Mouse (Mus musculus) 416B (cell line): ENCODE measurements around the gene Dnah2.

ENCODE experiments used
- DNase-seq: peaks from one replicate; pipeline ENCODE4 v3.0.0; 2011; ENCODE audit warnings: low read depth

The Dnah2 gene

DNA sequence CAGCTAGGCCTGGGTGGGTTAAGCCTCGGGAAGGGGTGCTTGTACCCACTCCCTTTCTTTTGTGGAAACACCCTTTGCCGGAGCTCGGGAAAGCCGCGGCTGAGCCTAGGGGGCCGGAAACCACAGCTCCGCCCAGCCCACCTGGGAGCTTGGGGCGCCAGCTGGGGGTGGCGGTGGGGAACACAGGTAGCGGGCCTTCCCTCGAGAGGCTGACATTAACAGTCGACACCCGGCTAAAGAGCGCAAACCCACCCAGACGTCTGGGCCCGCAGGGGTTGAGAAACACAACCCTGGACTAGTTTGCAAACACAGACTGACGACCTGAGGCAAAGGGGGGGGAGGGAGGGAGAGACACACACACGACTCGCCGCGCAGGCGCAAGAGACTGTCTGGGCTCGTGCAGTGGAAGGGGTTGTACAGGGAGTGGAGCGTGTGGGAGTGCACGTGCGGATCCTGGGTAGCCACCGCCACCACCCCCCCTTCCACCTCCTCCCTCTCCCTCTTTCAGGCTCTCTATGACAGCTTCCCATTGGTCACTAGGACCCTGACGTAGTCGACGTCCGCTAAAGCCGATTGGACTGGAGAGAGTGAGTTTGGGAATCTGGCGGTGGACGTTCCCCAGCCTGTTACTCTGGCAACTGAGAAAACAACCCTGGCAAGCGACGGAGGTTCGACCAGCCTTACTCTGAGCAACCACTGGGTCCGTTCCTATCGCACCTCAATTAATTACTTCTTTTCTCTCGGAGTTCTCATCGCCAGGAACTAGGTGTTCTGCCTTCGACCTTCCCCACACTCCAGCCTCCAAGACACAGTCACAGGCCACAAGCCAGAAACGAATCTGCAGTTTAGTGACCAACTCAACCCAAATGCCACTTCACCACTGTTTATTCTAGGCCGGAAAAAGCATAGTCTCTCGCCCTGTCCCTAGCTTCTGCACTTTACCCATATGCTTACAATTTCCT, 130.1 kb downstream of the Dnah2 start:
- peak; percentile 99 for DNase-seq

- peak; percentile 96 for DNase-seq
These were observed 131.2 kb downstream of the Dnah2 start for GRCm38 (mm10) chr11:69417449-69418384.

DNA sequence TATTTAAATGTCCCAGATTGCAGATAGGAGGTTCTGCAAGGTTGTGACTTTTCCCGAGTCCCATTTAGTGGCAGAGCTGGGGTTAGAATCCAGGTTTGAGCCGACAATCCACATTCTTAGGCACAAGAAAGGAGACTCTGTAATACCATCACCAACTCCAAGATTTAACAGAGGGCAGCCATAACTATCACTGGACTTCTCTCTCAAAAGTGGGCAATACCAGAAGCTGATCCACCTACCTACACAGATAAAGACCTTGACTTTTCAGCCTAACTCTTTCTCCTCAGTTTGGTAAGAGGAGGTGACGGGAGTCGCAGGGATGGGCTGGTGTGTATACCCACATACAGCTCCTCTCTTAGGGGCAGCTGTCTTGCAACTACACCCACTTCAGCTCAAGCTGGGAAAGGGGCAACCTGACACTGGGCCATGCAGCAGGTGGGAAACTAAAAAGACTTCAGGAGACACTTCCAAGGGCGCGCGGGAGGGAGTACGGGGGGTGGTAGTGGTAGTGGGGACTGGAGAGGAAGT, 131.9 kb downstream of the Dnah2 start:
- no peak for DNase-seq

DNA sequence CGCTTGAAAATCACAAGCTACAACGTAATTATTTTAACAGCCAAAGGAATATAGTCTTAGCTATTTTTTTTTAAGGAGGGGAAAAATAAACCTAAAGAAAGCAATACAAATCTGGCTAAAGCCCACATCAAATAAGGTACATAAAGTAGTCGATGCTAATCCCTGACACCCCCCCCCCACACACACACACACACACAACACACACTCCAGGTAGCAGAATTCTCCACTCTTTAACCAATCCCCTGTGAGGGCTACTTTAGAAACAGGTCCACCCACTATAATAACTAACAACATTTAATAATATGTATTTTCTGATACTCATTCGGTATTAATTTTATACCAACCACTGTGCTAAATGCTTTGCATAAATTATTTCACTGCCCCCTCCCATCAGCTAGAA, 132.4 kb downstream of the Dnah2 start:
- DNase-seq = no peak

- DNase-seq = peak; percentile 88
These were observed 133.1 kb downstream of the Dnah2 start for GRCm38 (mm10) chr11:69415668-69416451.

GRCm38 (mm10) chr11:69415327-69415667, 133.6 kb downstream of the Dnah2 start:
- peak; percentile 91 for DNase-seq

GRCm38 (mm10) chr11:69414421-69415326, 134.2 kb downstream of the Dnah2 start:
- peak; percentile 72 for DNase-seq

GRCm38 (mm10) chr11:69413221-69414181, 135.4 kb downstream of the Dnah2 start, which contains the start of gene Kdm6b:
TSS of gene Kdm6b (minus strand) at chr11:69413675.
- peak; percentile 39 for DNase-seq

GRCm38 (mm10) chr11:69412548-69412947, 136.4 kb downstream of the Dnah2 start:
- DNase-seq = no peak

GRCm38 (mm10) chr11:69411538-69412203, 137.2 kb downstream of the Dnah2 start:
- peak; percentile 83 for DNase-seq

DNA sequence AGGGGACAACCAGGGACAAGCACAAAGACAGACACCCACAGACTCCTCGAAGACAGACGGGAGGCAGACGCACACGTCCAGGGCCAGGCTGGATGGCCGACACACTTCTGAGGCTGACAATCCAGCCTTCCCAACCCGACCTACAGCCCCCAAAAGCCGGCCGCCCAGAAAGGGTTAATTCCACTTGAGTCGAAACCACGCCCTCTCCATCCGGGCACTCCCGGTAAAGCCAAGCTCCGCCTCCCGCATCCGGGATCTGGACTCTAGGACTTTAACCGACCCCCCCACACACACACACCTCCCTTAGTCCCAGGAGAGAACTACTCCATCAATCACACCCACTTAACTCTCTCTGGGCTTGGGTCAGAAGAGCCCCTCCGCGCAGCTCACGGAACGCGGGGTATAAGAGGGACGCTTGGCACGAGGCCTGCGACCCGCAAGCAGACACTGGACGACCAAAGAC, 137.8 kb downstream of the Dnah2 start:
- DNase-seq = peak; percentile 97

DNA sequence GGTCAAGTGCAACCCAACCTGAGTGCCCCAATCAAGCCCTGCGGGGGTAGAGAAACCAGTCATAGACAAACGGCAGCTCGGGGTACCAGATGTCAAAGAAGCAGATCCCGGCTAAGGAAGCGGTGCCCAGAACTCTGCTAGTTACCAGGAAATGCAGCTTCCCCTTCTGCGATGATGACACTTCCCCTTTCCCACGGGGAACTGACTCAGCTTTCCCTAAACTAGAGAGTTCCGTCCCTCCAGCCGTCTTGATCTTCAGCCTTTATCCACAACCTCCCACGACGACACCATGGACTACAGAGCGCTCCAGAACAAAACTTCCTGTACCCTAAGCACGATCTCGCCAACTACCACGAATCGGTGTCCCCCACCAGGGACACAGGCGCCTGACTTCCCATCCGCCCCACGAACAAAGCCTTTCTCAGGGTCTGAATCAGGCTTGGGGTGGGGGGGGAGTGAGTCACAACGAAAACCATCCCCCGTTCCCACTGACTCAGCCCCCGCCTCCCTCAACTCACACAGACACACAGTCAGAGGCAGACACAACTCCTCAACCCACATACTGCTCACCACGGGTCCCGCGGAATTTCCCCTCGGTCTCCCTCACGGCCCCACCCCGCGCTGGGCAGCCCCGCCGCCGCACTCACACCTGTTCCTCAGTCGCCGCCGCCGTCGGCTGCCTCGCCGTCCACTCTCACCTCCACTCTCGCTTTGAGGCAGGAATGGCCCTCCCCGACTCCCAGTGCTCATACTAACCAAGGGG, 138.4 kb downstream of the Dnah2 start:
- peak; percentile 88 for DNase-seq

DNA sequence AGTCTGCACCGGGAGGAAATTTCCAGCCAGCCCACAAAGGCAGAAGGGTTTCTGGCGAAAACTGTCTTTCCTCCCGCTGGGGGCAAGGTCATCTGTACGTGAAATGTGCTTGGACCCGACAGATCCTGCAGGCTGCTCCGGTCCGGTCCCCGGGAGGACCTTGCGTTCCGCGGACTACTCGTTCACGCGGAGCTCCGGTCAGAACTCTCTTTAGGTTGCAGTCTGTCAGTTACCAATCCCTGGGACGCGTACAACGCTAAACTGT, 138.9 kb downstream of the Dnah2 start:
- DNase-seq = no peak

DNA sequence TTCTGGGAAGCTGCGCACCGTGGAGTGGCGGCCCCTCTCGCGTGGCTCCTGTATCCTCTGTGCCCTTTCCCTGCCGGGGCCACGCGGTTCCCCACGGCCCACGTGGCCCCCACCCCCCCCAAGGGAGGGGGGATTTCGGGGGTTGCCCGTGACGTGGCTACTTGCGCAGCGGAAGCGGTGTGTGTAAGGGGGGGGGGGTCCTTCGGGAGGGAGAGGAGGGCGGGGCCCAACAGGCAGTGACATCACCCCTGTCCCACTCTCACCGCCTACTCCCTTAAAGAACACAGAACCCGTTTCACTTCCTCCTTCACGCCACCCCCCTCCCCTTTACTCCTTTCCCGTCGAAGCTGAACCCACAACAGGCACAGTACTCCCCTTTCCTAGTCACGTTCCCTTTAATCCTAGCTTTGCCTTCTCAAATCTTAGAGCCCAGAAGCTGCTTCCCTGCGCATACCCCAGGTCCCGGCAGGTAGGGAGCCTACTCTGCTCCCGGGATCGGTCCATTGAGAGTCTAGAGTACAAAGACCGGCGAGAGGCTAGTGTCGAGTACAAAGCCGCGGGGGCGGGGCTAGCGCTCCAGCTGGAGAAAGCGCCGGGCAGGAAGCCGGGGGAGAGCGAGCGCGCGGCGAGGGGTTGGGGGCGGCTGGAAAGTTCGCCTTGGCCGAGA, 139.4 kb downstream of the Dnah2 start:
- DNase-seq = peak; percentile 94

GRCm38 (mm10) chr11:69408541-69409377, 140.2 kb downstream of the Dnah2 start:
- peak; percentile 98 for DNase-seq

GRCm38 (mm10) chr11:69407724-69408004, 141.2 kb downstream of the Dnah2 start:
- no peak for DNase-seq
